Mouse (Mus musculus) adrenal gland (tissue): ENCODE results near the gene Tlx2.

Experiments used
- intact Hi-C: fragments of 180-260 bp; cut with DNase I; formaldehyde crosslinking; loops from one replicate; pipeline ENCODE4 v1.15.1; 2025
- microRNA-seq, 2 experiments: library from miRNA; unstranded; fragments of <30 nt; microRNA quantifications; one replicate each; pipeline ENCODE4; 2019

The Tlx2 gene

DNA sequence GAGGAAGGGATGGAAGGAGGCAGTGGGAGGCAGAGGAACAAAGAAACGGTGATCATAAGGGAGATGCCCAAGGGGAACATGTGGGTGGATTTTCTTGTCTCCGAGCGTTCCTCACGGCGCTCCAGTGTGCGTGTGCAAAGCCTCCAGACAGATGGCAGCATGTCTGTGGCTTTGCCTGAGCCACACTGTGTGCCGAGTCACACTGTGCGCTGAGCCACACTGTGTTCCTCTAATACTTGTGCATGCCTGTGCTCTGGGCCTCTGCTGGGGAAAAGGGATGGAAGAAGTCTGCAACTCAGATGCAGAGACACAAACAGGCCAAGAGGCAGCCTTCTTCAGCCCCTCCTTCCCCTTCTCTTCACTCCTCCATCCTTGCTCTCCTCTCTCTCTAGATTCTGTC, 42.8 kb downstream of the Tlx2 start:
- intact Hi-C loops = no loop called here

DNA sequence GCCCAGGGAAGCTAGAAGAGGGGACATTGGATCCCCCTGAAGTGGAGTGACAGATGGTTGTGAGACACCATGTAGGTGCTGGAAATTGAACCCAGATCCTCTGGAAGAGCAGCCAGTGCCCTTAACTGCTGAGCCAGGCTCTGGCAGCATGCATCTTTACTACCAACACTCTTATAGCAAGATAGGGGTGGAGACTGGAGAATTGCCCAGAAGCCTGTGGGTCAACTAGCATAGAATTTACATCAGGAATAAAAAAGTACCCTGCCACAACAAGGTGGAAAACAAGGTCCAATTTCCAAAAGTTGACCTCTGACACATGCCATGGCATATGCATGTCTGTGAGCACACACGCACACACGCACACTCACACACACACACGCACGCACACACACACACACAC, 44.9 kb downstream of the Tlx2 start:
- intact Hi-C loops = no loop called here

DNA sequence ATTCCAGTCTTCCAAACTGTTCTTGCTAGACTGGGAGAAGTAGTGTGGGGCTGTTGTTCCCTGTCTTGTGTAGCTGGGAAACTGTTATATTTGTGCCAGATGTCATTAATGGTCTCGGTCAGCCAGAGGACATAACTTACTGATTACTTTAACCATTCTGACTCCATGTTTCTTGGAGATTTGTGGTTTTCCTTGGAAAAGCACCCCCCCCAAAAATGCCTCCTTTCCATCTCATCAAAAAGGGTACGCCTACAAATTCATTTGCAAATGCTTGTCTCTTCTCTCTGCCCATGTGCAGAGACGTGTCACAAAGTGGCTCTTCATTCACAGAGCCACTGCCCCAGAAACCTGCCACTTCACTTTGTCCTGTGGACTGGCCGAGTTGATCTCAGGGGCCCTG, 45.7 kb downstream of the Tlx2 start:
- intact Hi-C loops = no loop called here

DNA sequence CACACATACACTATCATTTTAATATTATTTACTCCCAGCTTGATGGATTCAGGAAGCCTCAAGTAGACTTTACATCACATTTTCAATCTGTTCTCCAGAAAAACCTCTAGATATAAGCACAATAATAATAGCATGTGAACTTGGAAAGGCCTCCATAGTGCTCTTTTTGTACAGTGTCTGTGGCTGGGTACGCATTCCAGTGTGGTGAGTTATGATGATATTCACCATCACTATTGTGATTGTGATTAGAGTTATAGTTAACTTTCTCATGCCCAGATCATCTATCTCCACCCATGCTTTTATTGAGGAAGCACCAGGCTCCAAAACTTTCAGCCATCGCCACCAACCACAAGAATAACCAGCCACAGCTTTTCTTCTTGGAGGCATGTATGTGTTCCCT, 46.3 kb downstream of the Tlx2 start:
- intact Hi-C loops = no loop called here

DNA sequence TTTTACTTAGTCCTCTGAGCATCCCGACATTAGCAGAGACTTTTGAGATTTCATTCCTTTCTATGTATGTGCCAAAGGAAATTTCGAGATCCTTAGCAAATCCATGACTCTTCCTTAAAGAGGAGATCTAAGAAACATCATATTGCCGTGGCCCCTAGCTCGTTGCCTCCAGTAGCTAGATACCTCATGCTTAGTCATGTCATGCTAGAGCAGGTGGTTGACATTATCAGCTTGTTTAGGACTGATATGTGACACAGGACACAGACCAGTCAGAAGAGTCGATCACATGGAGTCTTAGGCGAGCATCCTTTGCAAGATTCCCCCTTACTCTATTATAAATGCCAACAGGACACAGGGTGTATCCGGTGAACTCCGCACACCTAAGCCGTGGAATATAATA, 47.1 kb downstream of the Tlx2 start:
- intact Hi-C loops = no loop called here

DNA sequence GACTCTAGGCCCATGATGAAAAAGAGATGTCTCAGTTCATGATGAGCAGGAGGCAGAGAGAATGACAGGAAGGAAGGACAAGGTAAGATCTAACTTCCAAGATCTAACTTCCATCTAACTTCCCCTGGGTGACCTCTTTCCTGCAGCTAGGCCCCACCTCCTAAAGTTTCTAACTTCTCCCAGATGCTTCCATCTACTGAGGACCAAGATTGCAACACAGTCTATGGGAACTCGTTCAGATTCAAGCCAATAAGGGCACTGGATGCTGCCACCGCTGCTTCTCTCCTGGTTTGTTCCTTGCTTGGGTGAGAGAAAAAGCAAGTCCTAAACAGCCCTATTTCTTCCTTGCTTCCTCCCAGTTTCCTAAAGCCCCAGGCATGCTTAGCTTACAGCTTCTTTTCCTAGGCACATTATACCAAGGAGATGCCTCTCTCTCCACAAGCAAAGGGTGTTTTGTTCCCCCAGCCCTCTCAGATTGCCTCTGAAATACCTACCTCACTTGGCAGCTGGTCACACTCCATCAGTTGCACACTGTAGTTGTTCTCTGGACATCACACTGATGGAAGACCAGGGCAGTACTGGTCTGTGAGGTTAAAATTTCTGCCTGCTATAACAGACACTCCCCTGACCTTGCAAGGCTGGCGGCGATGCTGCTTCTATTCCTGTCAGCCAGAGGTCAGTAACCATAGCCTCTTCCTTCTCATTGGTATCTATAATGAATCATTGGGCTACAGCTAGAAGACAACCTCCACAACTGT, 49.1 kb downstream of the Tlx2 start:
- intact Hi-C loops = no loop called here

DNA sequence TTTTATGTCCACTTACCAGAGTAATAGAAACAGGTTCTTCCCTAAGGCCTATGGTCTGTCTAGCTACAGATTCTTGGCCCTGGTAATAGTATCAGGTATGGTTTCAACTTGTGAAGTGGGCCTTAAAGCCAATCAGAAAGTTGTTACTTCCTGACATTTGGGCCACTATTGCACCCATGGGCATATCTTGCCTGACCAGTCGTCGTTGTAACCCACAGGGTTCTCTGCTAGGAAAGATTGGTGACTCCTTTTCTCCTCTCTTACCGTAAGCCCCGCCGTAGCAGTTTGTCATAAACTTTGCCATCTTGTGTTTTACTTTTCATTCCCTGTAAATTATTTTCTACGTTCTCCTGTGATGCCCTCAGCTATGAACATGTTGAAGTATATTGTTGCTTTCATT, 50.0 kb downstream of the Tlx2 start:
- intact Hi-C loops = no loop called here

DNA sequence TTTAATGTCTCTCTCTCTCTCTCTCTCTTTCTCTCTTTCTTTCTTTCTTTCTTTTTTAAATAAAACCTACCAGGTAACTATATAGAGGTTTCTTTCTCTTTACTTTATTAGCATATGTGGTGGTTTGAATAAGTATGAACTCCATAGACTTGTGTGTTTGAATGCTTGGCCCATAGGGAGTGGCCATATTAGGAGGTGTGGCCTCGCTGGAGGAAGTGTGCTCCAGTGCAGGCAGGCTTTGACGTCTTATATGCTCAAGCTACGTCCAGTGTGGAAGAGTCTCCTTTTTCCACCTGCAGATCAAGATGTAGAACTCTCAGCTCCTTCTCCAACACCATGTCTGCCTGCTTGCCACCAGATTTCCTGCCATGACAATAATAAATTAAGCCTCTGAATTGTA, 51.0 kb downstream of the Tlx2 start:
- intact Hi-C loops = no loop called here

Small RNA genes within 50 kb of the gene (microRNA-seq; reads per million reads assigned to microRNA genes)
- gene Mir3470a = 0 reads per million in 2 experiments
- 0.37 to 0.46 reads per million in 2 experiments for gene Mir7040
